ENCODE assay signal across 15 mouse cellular contexts in genomic region chr3:33960211-33960610, GRCm38 (mm10).
"Had no signal": no experiment of that assay in that cellular context is flagged by ENCODE, and none has a peak within 500 bp of the region (broad histone marks: within the 10 kb centered on the region; RNA-seq: fewer than 3 reads in every experiment).

No protein-coding gene starts in this region.

- H3K4me3 ChIP-seq: limb, embryonic 15.5 days; liver, embryonic 13.5 days; lung, embryonic 15.5 days; megakaryocyte, embryonic 14.5 days; midbrain, embryonic 15.5 days; neural tube, embryonic 12.5 days had no signal

- H3K36me3 ChIP-seq: limb, embryonic 15.5 days; liver, embryonic 13.5 days; lung, embryonic 15.5 days; midbrain, embryonic 15.5 days; neural tube, embryonic 12.5 days had no signal

- H3K9me3 ChIP-seq: limb, embryonic 15.5 days; liver, embryonic 13.5 days; lung, embryonic 15.5 days; midbrain, embryonic 15.5 days; neural tube, embryonic 12.5 days had no signal

- ATAC-seq: liver, postnatal 0 days; midbrain, embryonic 15.5 days had no signal

- DNase-seq: kidney, postnatal 36 days; layer of hippocampus, adult 9-11 months; layer of hippocampus, postnatal 36 days; liver, embryonic 13.5 days; liver, postnatal 0 days; lung, postnatal 14 days; right cerebral cortex, postnatal 14 days; thymus, postnatal 4 days had no signal

- H3K27ac ChIP-seq: limb, embryonic 15.5 days; liver, embryonic 13.5 days; lung, embryonic 15.5 days; macrophage; midbrain, embryonic 15.5 days; neural tube, embryonic 12.5 days had no signal

- H3K9ac ChIP-seq: limb, embryonic 15.5 days; liver, embryonic 13.5 days; liver, postnatal 0 days; lung, embryonic 15.5 days; midbrain, embryonic 15.5 days; neural tube, embryonic 12.5 days had no signal

- H3K4me1 ChIP-seq: lung, embryonic 15.5 days; neural tube, embryonic 12.5 days had no signal

- H3K4me2 ChIP-seq: limb, embryonic 15.5 days; liver, embryonic 13.5 days; lung, embryonic 15.5 days; midbrain, embryonic 11.5 days; midbrain, embryonic 15.5 days; neural tube, embryonic 12.5 days had no signal
